Mouse (Mus musculus) left cerebral cortex, adult 8-10 months (tissue): ENCODE measurements around the gene Gm29106. TPM values are rescaled to one million over a fixed set of nuclear protein-coding genes. Genes with fewer than 3 reads are reported as not detected.
"Not testable (repeated sequence)": the region's sequence is repeated elsewhere in the genome, so short reads cannot be mapped to it uniquely, and the experiment has no call there.

ENCODE experiments used
- DNase-seq, 2 experiments: peaks; one replicate each; pipeline ENCODE4 v3.0.0; 2022; ENCODE audit warnings: low spot score in 2 of 2
- total RNA-seq, 4 experiments: library from RNA; stranded (reverse); gene quantifications; 2 replicates each; pipeline ENCODE4 v1.2.4; 2022

Gene Gm29106
- not detected for total RNA-seq

- not testable (repeated sequence) for DNase-seq
Measured at GRCm38 (mm10) chr1:118176242-118176641, at the start of gene Gm29106. TSS of gene Gm29106 (plus strand) at chr1:118176542.

GRCm38 (mm10) chr1:118228540-118228939, 52.2 kb downstream of the Gm29106 start:
- DNase-seq: no peak

- DNase-seq: no peak
Measured at GRCm38 (mm10) chr1:118236032-118236431, 59.7 kb downstream of the Gm29106 start.

Other genes with a start within 250 kb of the Gm29106 start
- not detected for gene Gm28168, start 248.5 kb upstream of the Gm29106 start, total RNA-seq
- not detected for gene Gm7145, start 210.6 kb upstream of the Gm29106 start, total RNA-seq
- gene Tsn, start 135.2 kb downstream of the Gm29106 start, total RNA-seq: 100 to 1,000 TPM; 113 to 126 (median 120) TPM
- gene Nifk, start 145.3 kb downstream of the Gm29106 start, total RNA-seq: 10 to 100 TPM; 17.6 to 22.6 (median 19.9) TPM
- 100 to 1,000 TPM; 104 to 124 (median 113) TPM for gene Clasp1, start 212.5 kb downstream of the Gm29106 start, total RNA-seq